ENCODE assay signal across 26 mouse cellular contexts in the genomic region with DNA sequence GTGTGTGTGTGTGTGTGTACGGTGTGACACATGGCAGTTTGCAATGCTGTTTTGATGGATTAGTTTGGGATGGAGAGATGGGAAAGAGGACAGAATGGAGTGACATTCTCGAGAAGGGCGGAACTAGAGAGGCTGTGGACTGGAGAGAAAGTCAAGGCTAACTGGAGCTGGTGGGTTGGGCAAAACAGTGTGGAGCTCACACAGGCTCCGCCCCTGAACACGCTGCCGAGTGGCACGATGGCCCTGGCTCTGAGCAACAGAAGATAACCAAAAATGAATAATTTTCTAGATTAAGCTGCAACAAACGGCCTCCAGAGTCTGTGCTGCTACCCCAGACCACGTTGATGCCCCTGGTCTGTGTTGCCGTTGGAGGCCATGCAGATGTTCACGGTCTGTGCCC. TPM values are rescaled to one million over a fixed set of nuclear protein-coding genes. Genes with fewer than 3 reads are reported as not detected.
DNase-seq lines count a peak whose midpoint lies in the region; TF ChIP-seq lines count a peak whose summit lies in the region.
"Had no signal": no experiment of that assay in that cellular context is flagged by ENCODE, and none has a peak within 500 bp of the region (broad histone marks: within the 10 kb centered on the region; RNA-seq: fewer than 3 reads in every experiment).

No protein-coding gene starts in this region.

- H3K27ac ChIP-seq in gastrocnemius, adult 2 months, result no peak overlapping the region
- H3K27ac ChIP-seq: embryonic facial prominence, embryonic 10.5 days; embryonic facial prominence, embryonic 13.5 days; forebrain, embryonic 12.5 days; forebrain, embryonic 15.5 days; heart, adult 2 months; hindbrain, embryonic 12.5 days; hindbrain, embryonic 15.5 days had no signal

- TF ChIP-seq CTCF in gastrocnemius, adult 2 months (IDR thresholded peaks at IDR 0.05), result no peak

- DNase-seq in adrenal gland, adult 2 months, result peak; percentile 56
- no peak for DNase-seq in adrenal gland, adult 18-20 months (ENCODE audit: low spot score in 2 of 2)
- peak; percentile 21 for DNase-seq in R1 (ENCODE audit: low read depth, low spot score)
- DNase-seq in adrenal gland, adult 8-10 months, result peak; percentile 18
- peak; percentile 22 for DNase-seq in adrenal gland, postnatal 25 days
- DNase-seq in gastrocnemius, adult 2 months, result no peak
- no peak for DNase-seq in heart, adult 9 months (ENCODE audit: low spot score in 2 of 2)
- DNase-seq: B cell, adult 2 months; cerebellum, adult 11-12 months; cerebellum, adult 8-10 months; cerebellum, postnatal 10 days; cerebellum, postnatal 36 days; embryo, embryonic 11 days; gastrocnemius, postnatal 10 days; gastrocnemius, postnatal 36 days; heart, adult 2 months had no signal

- intact Hi-C loops in gastrocnemius, adult 2 months (cut with DNase I), result no loop called here

- no peak overlapping the region for H3K4me3 ChIP-seq in gastrocnemius, adult 2 months
- H3K4me3 ChIP-seq: embryonic facial prominence, embryonic 10.5 days; embryonic facial prominence, embryonic 13.5 days; erythroblast, embryonic 14.5 days; forebrain, embryonic 12.5 days; forebrain, embryonic 15.5 days; heart, adult 2 months; hindbrain, embryonic 12.5 days; hindbrain, embryonic 15.5 days had no signal

RNA-seq across cellular contexts. Expression of a gene that starts 12.0 kb away (rescaled TPM):
- total RNA-seq in adrenal gland, adult 2 months (2021), result 10 to 100 TPM in 1 of 2 experiments, 1 to 10 TPM in 1; 4.4 to 10.7 TPM
- polyA plus RNA-seq in adrenal gland, adult 2 months (2012; rRNA removed), result 0.52 and 0.55 TPM in 2 replicates
- 10 to 100 TPM in 1 of 2 experiments, 1 to 10 TPM in 1; 4.7 to 10.2 TPM for total RNA-seq in adrenal gland, adult 18-20 months (2021)
- 1 to 10 TPM; 5.9 to 8.9 (median 6.3) TPM for total RNA-seq in adrenal gland, adult 8-10 months (2022)
- total RNA-seq in adrenal gland, postnatal 25 days (2021), result 4.1 and 7.1 TPM in 2 replicates
- 1 to 10 TPM; 5.8 to 6.9 TPM for total RNA-seq in gastrocnemius, adult 2 months (2021)
- total RNA-seq: CH12.LX had no signal
- polyA plus RNA-seq: activated CD4-positive, CD25-positive, alpha-beta regulatory T cell, adult 4 months; G1E had no signal

Comparison
In these comparisons a context has a peak if more than half of its experiments do, and no peak if none do; other contexts are left out.
1. DNase-seq: peak in adrenal gland, adult 2 months (single experiment), R1 (single experiment), adrenal gland, adult 8-10 months (single experiment) and adrenal gland, postnatal 25 days (single experiment); none in adrenal gland, adult 18-20 months (0 of 2), gastrocnemius, adult 2 months (single experiment) and heart, adult 9 months (0 of 2).